8 mouse cellular contexts compared by ENCODE assay signal in the genomic region with DNA sequence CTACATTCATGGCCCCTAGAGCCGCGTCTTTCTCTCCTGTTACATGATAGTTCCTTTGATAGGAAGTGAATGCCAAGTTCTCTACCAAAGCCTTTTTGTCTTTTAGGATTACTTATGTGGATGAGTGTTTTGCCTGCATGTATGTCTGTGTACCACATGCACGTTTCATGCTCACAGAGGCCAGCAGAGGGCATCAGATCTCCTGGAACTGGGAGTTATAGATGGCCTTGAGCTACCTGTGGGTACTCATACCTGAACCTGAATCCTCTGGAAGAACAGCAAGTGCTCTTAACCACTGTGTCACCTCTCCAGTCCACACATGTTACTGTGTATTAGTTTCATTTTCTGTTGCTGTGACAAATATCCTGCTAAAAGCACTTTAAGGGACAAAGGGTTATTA. TPM values are rescaled to one million over a fixed set of nuclear protein-coding genes. Genes with fewer than 3 reads are reported as not detected.
DNase-seq lines count a peak whose midpoint lies in the region; ATAC-seq lines count a peak whose summit lies in the region.

No protein-coding gene starts in this region.

- no peak overlapping the region for H3K27ac ChIP-seq in liver, embryonic 11.5 days (ENCODE audit: low read depth, low read length)

- no peak for ATAC-seq in liver, embryonic 11.5 days (replicated peaks; ENCODE audit: low FRiP score)
- no peak for ATAC-seq in megakaryocyte progenitor cell, adult 5-6 weeks (replicated peaks; ENCODE audit: poor library complexity)

- H3K4me1 ChIP-seq in liver, embryonic 11.5 days (replicated peaks; ENCODE audit: control insufficient read depth, insufficient read depth, low read length) = peaks cover 15% of the 10 kb centered on the region

- H3K9ac ChIP-seq in liver, embryonic 11.5 days (ENCODE audit: low read depth, low read length) = no peak overlapping the region

- WGBS in liver, embryonic 11.5 days = 67% methylated on average over 3 of the region's 3 CpGs

- no peaks in the 10 kb centered on the region for H3K27me3 ChIP-seq in liver, embryonic 11.5 days (replicated peaks; ENCODE audit: control insufficient read depth, insufficient read depth, low read length)

- no peak overlapping the region for H3K4me3 ChIP-seq in liver, embryonic 11.5 days (ENCODE audit: low read depth, low read length)

- DNase-seq in cerebellum, adult 9-10 months = peak; percentile 68
- no peak for DNase-seq in cerebellum, adult 11-12 months
- peak; percentile 78 for DNase-seq in liver
- no peak for DNase-seq in liver, embryonic 11.5 days (ENCODE audit: low spot score)
- DNase-seq in embryo, embryonic 10.5 days (ENCODE audit: low spot score) = peak; percentile 59
- DNase-seq in lung, postnatal 10 days = peak; percentile 61
- DNase-seq in thymus, postnatal 4 days = peak; percentile 82

- peaks cover 40% of the 10 kb centered on the region for H3K36me3 ChIP-seq in liver, embryonic 11.5 days (ENCODE audit: control insufficient read depth, insufficient read depth, low read length)

- H3K9me3 ChIP-seq in liver, embryonic 11.5 days (ENCODE audit: control insufficient read depth, low read length) = 0 out of 2 replicates have a peak, but pooled peaks cover 2% of the 10 kb centered on the region

- no peak overlapping the region for H3K4me2 ChIP-seq in liver, embryonic 11.5 days

RNA-seq across cellular contexts. Expression of a gene that starts 4.1 kb away (rescaled TPM):
- polyA plus RNA-seq in liver, embryonic 11.5 days (2014; fragmentation: Nextera tagmentation; extraction: Ambion mirVana) = 11.6 and 13.8 TPM in 2 replicates
- total RNA-seq in megakaryocyte progenitor cell, adult 5-6 weeks (2015) = 3.9 and 7.4 TPM in 2 replicates
- 1.6 and 2.5 TPM in 2 replicates for total RNA-seq in megakaryocyte progenitor cell, adult 5-6 weeks (2017)

RNA-seq across cellular contexts. Expression of a gene that starts 13.0 kb away (rescaled TPM):
- 19.3 and 20.2 TPM in 2 replicates for polyA plus RNA-seq in liver, embryonic 11.5 days (2014; fragmentation: Nextera tagmentation; extraction: Ambion mirVana)
- total RNA-seq in megakaryocyte progenitor cell, adult 5-6 weeks (2015) = 13.4 and 17.6 TPM in 2 replicates
- 17.4 and 20.4 TPM in 2 replicates for total RNA-seq in megakaryocyte progenitor cell, adult 5-6 weeks (2017)

RNA-seq across cellular contexts. Expression of a gene that starts 24.1 kb away (rescaled TPM):
- 4.3 and 4.9 TPM in 2 replicates for polyA plus RNA-seq in liver, embryonic 11.5 days (2014; fragmentation: Nextera tagmentation; extraction: Ambion mirVana)
- total RNA-seq in megakaryocyte progenitor cell, adult 5-6 weeks (2015) = 4.1 and 4.7 TPM in 2 replicates
- 3.4 and 8.3 TPM in 2 replicates for total RNA-seq in megakaryocyte progenitor cell, adult 5-6 weeks (2017)

RNA-seq across cellular contexts. Expression of a gene that starts 27.6 kb away (rescaled TPM):
- polyA plus RNA-seq in liver, embryonic 11.5 days (2014; fragmentation: Nextera tagmentation; extraction: Ambion mirVana) = 8.9 and 9.3 TPM in 2 replicates
- 3.9 and 13.2 TPM in 2 replicates for total RNA-seq in megakaryocyte progenitor cell, adult 5-6 weeks (2015)
- 2.4 and 5.3 TPM in 2 replicates for total RNA-seq in megakaryocyte progenitor cell, adult 5-6 weeks (2017)

RNA-seq across cellular contexts. Expression of a gene that starts 33.3 kb away (rescaled TPM):
- polyA plus RNA-seq in liver, embryonic 11.5 days (2014; fragmentation: Nextera tagmentation; extraction: Ambion mirVana) = 39.5 and 41.9 TPM in 2 replicates
- total RNA-seq in megakaryocyte progenitor cell, adult 5-6 weeks (2015) = 50.3 and 54.8 TPM in 2 replicates
- 18.9 and 21.0 TPM in 2 replicates for total RNA-seq in megakaryocyte progenitor cell, adult 5-6 weeks (2017)

Comparison
In these comparisons a context has a peak if more than half of its experiments do, and no peak if none do; other contexts are left out.
1. DNase-seq: peak in cerebellum, adult 9-10 months (single experiment), liver (single experiment), embryo, embryonic 10.5 days (single experiment), lung, postnatal 10 days (single experiment) and thymus, postnatal 4 days (single experiment); none in cerebellum, adult 11-12 months (single experiment) and liver, embryonic 11.5 days (single experiment).